Mouse (Mus musculus) lung, embryonic 16.5 days (tissue): ENCODE data around the gene Gm6583. TPM values are rescaled to one million over a fixed set of nuclear protein-coding genes. Genes with fewer than 3 reads are reported as not detected.

Experiments used
- ATAC-seq: fragments of 200-750 bp; cut with Nextera tagmentation; 2 replicates; pipeline ENCODE4 v1.8.0; 2017; ENCODE audit warnings: low read depth, mild to moderate bottlenecking, moderate library complexity
- H3K27ac ChIP-seq: fragments of 300-500 bp; sonication (generic); 2 replicates; pipeline ENCODE4 v1.5.1; 2014; ENCODE audit warnings: mild to moderate bottlenecking, control low read depth, low read length
- H3K27me3 ChIP-seq: fragments of 300-500 bp; sonication (generic); 2 replicates; pipeline ENCODE4 v1.6.1; 2014; ENCODE audit warnings: low read depth, low read length, mixed read lengths; ENCODE audit not compliant: control insufficient read depth, insufficient read depth
- H3K36me3 ChIP-seq: fragments of 300-500 bp; sonication (generic); 2 replicates; pipeline ENCODE4 v1.6.1; 2014; ENCODE audit warnings: low read length; ENCODE audit not compliant: control insufficient read depth, insufficient read depth
- H3K4me1 ChIP-seq: fragments of 300-500 bp; sonication (generic); replicated peaks from 2 replicates; pipeline ENCODE4 v1.6.1; 2014; ENCODE audit warnings: low read length, mixed read lengths; ENCODE audit not compliant: control insufficient read depth, insufficient read depth
- H3K4me2 ChIP-seq: fragments of 300-500 bp; sonication (generic); 2 replicates; pipeline ENCODE4 v1.6.1; 2014; ENCODE audit warnings: low read depth, low read length, control low read depth
- H3K4me3 ChIP-seq: fragments of 300-500 bp; sonication (generic); 2 replicates; pipeline ENCODE4 v1.5.1; 2014; ENCODE audit warnings: mild to moderate bottlenecking, low read length, control low read depth
- H3K9ac ChIP-seq: fragments of 300-500 bp; sonication (generic); 2 replicates; pipeline ENCODE4 v1.6.1; 2014; ENCODE audit warnings: low read length, control low read depth
- H3K9me3 ChIP-seq: fragments of 300-500 bp; sonication (generic); 2 replicates; pipeline ENCODE4 v1.6.1; 2016; ENCODE audit warnings: low read length; ENCODE audit not compliant: control insufficient read depth
- WGBS: fragments of 180-500 bp; shearing (Covaris S2); extraction: QIAGEN DNeasy Blood & Tissue Kit; methylation state at CpG from one replicate; pipeline ENCODE4 v1.1.7; 2014; 5-methylcytosine and 5-hydroxymethylcytosine counted together
- polyA plus RNA-seq: library from polyadenylated mRNA; unstranded; fragments of >200 nt; fragmentation: Nextera tagmentation; extraction: Ambion mirVana; gene quantifications from 2 replicates; pipeline ENCODE4 v1.2.1, GENCODE M21; 2015

The Gm6583 gene
- polyA plus RNA-seq, result 0.13 and 0.15 TPM in 2 replicates

DNA sequence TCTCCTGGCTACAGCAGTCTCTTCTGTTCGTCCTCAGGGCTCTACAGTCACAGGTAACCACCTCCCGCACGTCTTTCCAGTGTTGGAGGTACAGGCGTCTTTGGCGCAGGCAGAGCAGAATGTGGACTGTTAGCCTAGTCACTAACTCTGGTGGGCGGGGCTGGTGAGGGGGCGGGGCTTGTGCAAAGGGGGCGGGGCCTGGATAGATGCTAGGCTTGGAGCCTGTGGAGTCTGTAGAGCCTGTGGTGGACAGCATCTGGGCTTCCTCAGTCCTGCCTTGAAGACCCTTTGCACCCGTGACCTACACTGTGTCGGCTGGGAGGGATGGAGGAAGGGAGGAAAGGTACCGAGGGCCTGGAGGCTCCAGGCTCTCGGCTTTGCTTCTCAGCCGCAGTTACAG, at the start of gene Gm6583:
Gene Gm6583 (minus strand): TSS at position 124 of the 400 bp plus-strand sequence.
- no peak for ATAC-seq
- Histone ChIP-seq H3K27ac (no peak within 1 kb of the TSS), H3K4me2 (no peak within 1 kb of the TSS), H3K9me3 (no peaks in the 10 kb centered on the region), H3K4me1 (no peaks in the 10 kb centered on the region), H3K27me3 (no peaks in the 10 kb centered on the region), H3K4me3 (no peak within 1 kb of the TSS), H3K36me3 (peaks cover 2% of the 10 kb centered on the region; the same call in 1 of the 2 replicates), H3K9ac (no peak within 1 kb of the TSS)
- WGBS, result 59% methylated on average over 13 of the region's 13 CpGs

- no peak overlapping the region for H3K27ac ChIP-seq
- no peak overlapping the region for H3K9ac ChIP-seq
- H3K4me2 ChIP-seq, result no peak overlapping the region
- WGBS, result 32% methylated on average over 3 of the region's 3 CpGs
- no peak overlapping the region for H3K4me3 ChIP-seq
- no peaks in the 10 kb centered on the region for H3K4me1 ChIP-seq
- ATAC-seq, result peak; percentile 86
- no peaks in the 10 kb centered on the region for H3K27me3 ChIP-seq
- no peaks in the 10 kb centered on the region for H3K9me3 ChIP-seq
- H3K36me3 ChIP-seq, result no peaks in the 10 kb centered on the region
Measured at GRCm38 (mm10) chr5:112402437-112402836, 46.6 kb upstream of the Gm6583 start.

DNA sequence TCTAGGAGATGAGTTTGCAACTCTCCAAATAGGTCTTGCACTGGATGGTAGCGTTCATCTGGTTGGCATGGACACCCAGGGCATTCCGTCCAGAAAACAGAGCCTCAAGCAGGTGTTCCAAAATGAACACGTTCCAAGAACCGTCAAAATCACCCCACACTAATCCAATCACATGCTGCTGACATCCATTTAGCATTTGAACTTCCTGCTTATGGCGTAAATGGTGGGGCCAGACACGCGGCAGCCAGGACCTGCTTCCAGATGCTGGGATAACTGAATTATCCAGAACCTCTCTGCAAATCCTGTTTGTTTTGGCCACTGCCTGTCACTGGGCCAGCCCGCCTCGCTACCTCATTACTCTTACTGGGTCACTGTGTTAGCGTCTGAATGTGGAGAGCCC, 43.5 kb upstream of the Gm6583 start:
- Histone ChIP-seq H3K9ac (no peak overlapping the region), H3K4me1 (no peaks in the 10 kb centered on the region), H3K9me3 (no peaks in the 10 kb centered on the region), H3K27me3 (peaks cover 9% of the 10 kb centered on the region), H3K4me2 (no peak overlapping the region), H3K36me3 (no peaks in the 10 kb centered on the region), H3K4me3 (no peak overlapping the region), H3K27ac (no peak overlapping the region)
- 46% methylated on average over 10 of the region's 10 CpGs for WGBS
- no peak for ATAC-seq

GRCm38 (mm10) chr5:112396066-112396465, 40.2 kb upstream of the Gm6583 start:
- Histone ChIP-seq H3K4me3 (no peak overlapping the region), H3K27ac (no peak overlapping the region), H3K36me3 (no peaks in the 10 kb centered on the region), H3K9me3 (no peaks in the 10 kb centered on the region), H3K4me2 (no peak overlapping the region), H3K27me3 (peaks cover 32% of the 10 kb centered on the region), H3K4me1 (no peaks in the 10 kb centered on the region), H3K9ac (no peak overlapping the region)
- ATAC-seq, result no peak
- WGBS, result 69% methylated on average over 18 of the region's 18 CpGs

DNA sequence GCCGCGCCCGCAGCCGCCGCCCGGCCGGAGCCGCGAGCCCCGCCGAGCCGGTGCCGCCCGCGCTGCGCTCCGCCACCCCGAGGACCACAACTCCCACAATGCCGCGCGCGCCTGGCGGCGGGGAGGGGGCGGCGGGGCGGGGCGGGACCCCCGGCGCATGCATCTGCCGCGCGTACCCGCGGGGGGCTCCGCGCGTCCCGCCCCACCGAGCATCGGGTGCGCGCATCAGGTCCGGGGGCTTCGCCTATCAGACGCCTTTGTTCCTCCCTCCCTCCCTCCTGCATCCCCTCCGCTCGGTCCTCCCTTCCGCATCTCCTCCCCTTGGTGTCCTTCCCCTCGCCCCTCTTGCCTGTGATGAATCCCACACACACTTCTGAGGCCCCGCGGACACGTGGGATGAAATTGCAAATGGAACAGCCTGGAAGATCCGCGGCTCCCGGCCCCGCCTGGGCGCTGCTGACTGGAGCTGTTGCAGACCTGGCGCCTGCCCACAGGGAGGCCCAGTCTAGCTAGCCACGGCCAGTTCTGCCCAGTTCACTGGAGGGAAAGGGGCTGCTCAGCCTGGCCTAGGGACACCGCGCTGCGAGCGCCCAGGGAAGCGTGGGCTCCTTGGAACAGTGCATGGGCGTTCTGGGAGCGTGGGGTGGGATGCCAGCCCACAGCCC, 39.1 kb upstream of the Gm6583 start, which contains the start of gene Asphd2:
Gene Asphd2 (minus strand): TSS at position 88 of the 665 bp plus-strand sequence.
- peak within 1 kb of the TSS; percentile 62 for H3K4me3 ChIP-seq
- H3K9me3 ChIP-seq, result no peaks in the 10 kb centered on the region
- no peak within 1 kb of the TSS for H3K27ac ChIP-seq
- H3K27me3 ChIP-seq, result peaks cover 32% of the 10 kb centered on the region
- H3K9ac ChIP-seq, result peak within 1 kb of the TSS; percentile 68
- H3K4me2 ChIP-seq, result peak within 1 kb of the TSS; percentile 88
- no peaks in the 10 kb centered on the region for H3K4me1 ChIP-seq
- no peaks in the 10 kb centered on the region for H3K36me3 ChIP-seq
- ATAC-seq, result peak; percentile 84
- WGBS, result 2% methylated on average over 38 of the region's 67 CpGs

DNA sequence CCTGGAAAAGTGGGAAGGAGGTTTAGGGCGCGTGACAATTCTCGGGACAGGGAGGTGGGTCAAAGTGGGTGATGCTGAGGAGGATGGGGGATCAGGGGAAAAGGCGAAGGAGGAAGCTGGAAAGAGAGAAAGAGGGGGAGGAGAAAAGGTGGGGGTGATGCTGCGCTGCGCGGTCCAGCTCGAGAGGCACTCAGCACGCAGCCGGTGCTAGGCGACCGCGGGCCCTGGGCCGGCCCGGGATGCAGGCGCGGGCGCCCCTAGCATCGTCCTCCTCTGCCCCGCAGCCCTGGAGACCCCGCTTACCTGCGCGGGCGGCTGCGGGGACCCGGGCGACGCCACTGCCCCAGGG, 38.6 kb upstream of the Gm6583 start:
- peak; percentile 59 for ATAC-seq
- no peaks in the 10 kb centered on the region for H3K4me1 ChIP-seq
- whole genome bisulfite sequencing, result 0% methylated on average over 9 of the region's 28 CpGs
- H3K36me3 ChIP-seq, result no peaks in the 10 kb centered on the region
- H3K4me3 ChIP-seq, result peak overlapping the region; percentile 62
- H3K9me3 ChIP-seq, result no peaks in the 10 kb centered on the region
- peaks cover 32% of the 10 kb centered on the region for H3K27me3 ChIP-seq
- no peak overlapping the region for H3K27ac ChIP-seq
- H3K4me2 ChIP-seq, result peak overlapping the region; percentile 88
- peak overlapping the region; percentile 68 for H3K9ac ChIP-seq

- Histone ChIP-seq H3K9me3 (no peaks in the 10 kb centered on the region), H3K9ac (no peak overlapping the region), H3K36me3 (no peaks in the 10 kb centered on the region), H3K4me1 (no peaks in the 10 kb centered on the region), H3K27me3 (peaks cover 32% of the 10 kb centered on the region), H3K27ac (no peak overlapping the region), H3K4me3 (peak overlapping the region; percentile 62), H3K4me2 (peak overlapping the region; percentile 88)
- whole genome bisulfite sequencing, result 9% methylated on average over 18 of the region's 18 CpGs
- 0 out of 2 replicates have a peak, but pooled peaks have one; percentile 18 for ATAC-seq
Measured at GRCm38 (mm10) chr5:112393741-112394414, 38.0 kb upstream of the Gm6583 start.

- WGBS, result 55% methylated on average over 27 of the region's 27 CpGs
- H3K4me2 ChIP-seq, result no peak overlapping the region
- H3K4me1 ChIP-seq, result no peaks in the 10 kb centered on the region
- no peaks in the 10 kb centered on the region for H3K9me3 ChIP-seq
- no peak overlapping the region for H3K4me3 ChIP-seq
- peaks cover 32% of the 10 kb centered on the region for H3K27me3 ChIP-seq
- ATAC-seq, result no peak
- no peak overlapping the region for H3K9ac ChIP-seq
- no peak overlapping the region for H3K27ac ChIP-seq
- no peaks in the 10 kb centered on the region for H3K36me3 ChIP-seq
Measured at GRCm38 (mm10) chr5:112391676-112392323, 36.0 kb upstream of the Gm6583 start.

GRCm38 (mm10) chr5:112391002-112391401, 35.2 kb upstream of the Gm6583 start:
- no peak for ATAC-seq
- H3K9me3 ChIP-seq, result no peaks in the 10 kb centered on the region
- no peaks in the 10 kb centered on the region for H3K4me1 ChIP-seq
- no peak overlapping the region for H3K4me2 ChIP-seq
- no peak overlapping the region for H3K4me3 ChIP-seq
- H3K9ac ChIP-seq, result no peak overlapping the region
- no peak overlapping the region for H3K27ac ChIP-seq
- WGBS, result 49% methylated on average over 16 of the region's 16 CpGs
- H3K27me3 ChIP-seq, result peaks cover 32% of the 10 kb centered on the region
- H3K36me3 ChIP-seq, result no peaks in the 10 kb centered on the region
